Mouse (Mus musculus) retina, postnatal 7 days (tissue): ENCODE results near the gene Coro2a.

ENCODE experiments used
- DNase-seq: peaks from one replicate; pipeline ENCODE4 v3.0.0-alpha.2; 2012; ENCODE audit warnings: low read depth, low spot score

The Coro2a gene

GRCm38 (mm10) chr4:46560069-46560705 lies 41.8 kb downstream of the Coro2a start:
- DNase-seq = no peak

GRCm38 (mm10) chr4:46558672-46559667 lies 43.0 kb downstream of the Coro2a start:
- no peak for DNase-seq

GRCm38 (mm10) chr4:46556933-46557332 lies 45.1 kb downstream of the Coro2a start:
- DNase-seq = no peak

GRCm38 (mm10) chr4:46555762-46556161 lies 46.2 kb downstream of the Coro2a start:
- no peak for DNase-seq

GRCm38 (mm10) chr4:46554295-46555069 lies 47.5 kb downstream of the Coro2a start:
- DNase-seq = no peak

- no peak for DNase-seq
Measured at GRCm38 (mm10) chr4:46553864-46554263, 48.1 kb downstream of the Coro2a start.

GRCm38 (mm10) chr4:46550406-46550805 lies 51.6 kb downstream of the Coro2a start:
- DNase-seq = no peak

- no peak for DNase-seq
Measured at GRCm38 (mm10) chr4:46549979-46550378, 52.0 kb downstream of the Coro2a start.

GRCm38 (mm10) chr4:46546709-46547108 lies 55.3 kb downstream of the Coro2a start:
- no peak for DNase-seq

GRCm38 (mm10) chr4:46545498-46545897 lies 56.5 kb downstream of the Coro2a start:
- DNase-seq = no peak

GRCm38 (mm10) chr4:46544313-46544712 lies 57.7 kb downstream of the Coro2a start:
- no peak for DNase-seq

GRCm38 (mm10) chr4:46543366-46544050 lies 58.5 kb downstream of the Coro2a start:
- no peak for DNase-seq

- no peak for DNase-seq
Measured at GRCm38 (mm10) chr4:46541707-46542106, 60.3 kb downstream of the Coro2a start.

- DNase-seq = no peak
Measured at GRCm38 (mm10) chr4:46539167-46539566, 62.8 kb downstream of the Coro2a start.

- DNase-seq = peak; percentile 37
Measured at GRCm38 (mm10) chr4:46535840-46536361, 66.1 kb downstream of the Coro2a start, which contains the start of gene Trim14. Trim14 (minus strand) TSS chr4:46536141.

GRCm38 (mm10) chr4:46535094-46535830 lies 66.7 kb downstream of the Coro2a start:
- DNase-seq = no peak

GRCm38 (mm10) chr4:46533934-46534720 lies 67.9 kb downstream of the Coro2a start:
- DNase-seq = no peak

- no peak for DNase-seq
Measured at GRCm38 (mm10) chr4:46532926-46533325, 69.1 kb downstream of the Coro2a start.

- no peak for DNase-seq
Measured at GRCm38 (mm10) chr4:46532511-46532910, 69.5 kb downstream of the Coro2a start.
